Mouse (Mus musculus) C2C12 (cell line): ENCODE data around the gene Dscam. TPM values are rescaled to one million over a fixed set of nuclear protein-coding genes. Genes with fewer than 3 reads are reported as not detected.

Experiments
- H3K27me3 ChIP-seq: one replicate; pipeline ENCODE4 v1.6.1; 2011; ENCODE audit not compliant: control insufficient read depth, insufficient read depth, insufficient read length
- H3K36me3 ChIP-seq: one replicate; pipeline ENCODE4 v1.6.1; 2011; ENCODE audit not compliant: control insufficient read depth, insufficient read depth
- H3K4me3 ChIP-seq: one replicate; pipeline ENCODE4 v1.5.1; 2011; ENCODE audit warnings: mild to moderate bottlenecking, control low read depth; ENCODE audit not compliant: poor library complexity, insufficient read depth, severe bottlenecking
- H3K79me2 ChIP-seq: one replicate; pipeline ENCODE4 v1.6.1; 2011; ENCODE audit not compliant: control insufficient read depth, insufficient read depth
- H3K79me3 ChIP-seq: one replicate; pipeline ENCODE4 v1.6.1; 2011; ENCODE audit warnings: low read depth, control low read depth
- H3ac ChIP-seq: one replicate; pipeline ENCODE3; 2011; ENCODE audit warnings: low read depth; ENCODE audit not compliant: control insufficient read depth, insufficient read length
- CEBPB ChIP-seq: IDR thresholded peaks from one replicate; pipeline ENCODE4 v1.6.1; 2011; ENCODE audit warnings: low read depth, mild to moderate bottlenecking, control low read depth, moderate library complexity
- CTCF ChIP-seq: IDR thresholded peaks from one replicate; pipeline ENCODE4 v1.5.1; 2011; ENCODE audit not compliant: control insufficient read depth, insufficient read depth, insufficient read length
- FOSL1 ChIP-seq: IDR thresholded peaks from one replicate; pipeline ENCODE4 v1.8.0; 2011; ENCODE audit warnings: mild to moderate bottlenecking, low read length; ENCODE audit not compliant: poor library complexity, insufficient read depth, severe bottlenecking
- MAX ChIP-seq: IDR thresholded peaks from one replicate; pipeline ENCODE4 v1.6.1; 2011; ENCODE audit warnings: mild to moderate bottlenecking, control low read depth
- MYOD1 ChIP-seq: IDR thresholded peaks from one replicate; pipeline ENCODE4 v1.6.1; 2011; ENCODE audit warnings: low read depth; ENCODE audit not compliant: control insufficient read depth, insufficient read length
- MYOG ChIP-seq: IDR thresholded peaks from one replicate; pipeline ENCODE4 v1.6.1; 2011; ENCODE audit not compliant: control insufficient read depth, insufficient read length; ENCODE audit errors: extremely low read depth
- USF1 ChIP-seq: IDR thresholded peaks from one replicate; pipeline ENCODE4 v1.6.1; 2011; ENCODE audit warnings: low read depth, mild to moderate bottlenecking, control low read depth, moderate library complexity
- polyA plus RNA-seq: library from polyadenylated mRNA; unstranded; fragments of >200 nt; fragmentation: generic; extraction: Trizol; gene quantifications from one replicate; pipeline ENCODE4 v1.2.1, GENCODE M21; 2012; ENCODE audit warnings: missing spikeins

The Dscam gene
- polyA plus RNA-seq, 1 experiment = not detected

DNA sequence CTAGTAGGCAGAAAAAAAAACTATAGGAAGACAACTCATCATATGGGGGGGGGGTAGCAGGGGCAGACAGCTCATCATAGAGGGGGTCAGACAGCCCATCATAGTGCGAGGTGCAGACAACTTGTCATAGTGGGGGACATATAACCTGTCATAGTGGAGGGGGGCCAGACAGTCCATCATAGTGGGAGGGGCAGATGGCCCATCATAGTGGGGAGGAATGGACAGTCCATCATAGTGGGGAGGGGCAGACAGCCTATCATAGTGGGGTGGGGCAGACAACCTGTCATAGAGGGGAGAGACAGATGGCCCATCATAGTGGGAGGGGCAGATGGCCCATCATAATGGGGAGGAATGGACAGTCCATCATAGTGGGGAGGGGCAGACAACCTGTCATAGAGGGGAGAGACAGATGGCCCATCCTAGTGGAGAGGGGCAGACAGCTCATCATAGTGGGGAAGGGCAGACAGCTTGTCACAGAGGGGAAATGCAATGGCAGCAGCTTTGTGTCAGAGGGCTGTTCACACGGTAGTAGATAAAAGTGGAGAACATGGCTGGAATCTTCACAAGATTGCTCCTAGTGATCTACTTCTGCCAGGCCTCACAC is 447.4 kb downstream of the Dscam start:
- no peaks in the 10 kb centered on the region for H3K36me3 ChIP-seq
- TF ChIP-seq FOSL1 (no peak), USF1 (no peak), CTCF (no peak), CEBPB (no peak), MYOD1 (no peak), MYOG (no peak), MAX (no peak)

DNA sequence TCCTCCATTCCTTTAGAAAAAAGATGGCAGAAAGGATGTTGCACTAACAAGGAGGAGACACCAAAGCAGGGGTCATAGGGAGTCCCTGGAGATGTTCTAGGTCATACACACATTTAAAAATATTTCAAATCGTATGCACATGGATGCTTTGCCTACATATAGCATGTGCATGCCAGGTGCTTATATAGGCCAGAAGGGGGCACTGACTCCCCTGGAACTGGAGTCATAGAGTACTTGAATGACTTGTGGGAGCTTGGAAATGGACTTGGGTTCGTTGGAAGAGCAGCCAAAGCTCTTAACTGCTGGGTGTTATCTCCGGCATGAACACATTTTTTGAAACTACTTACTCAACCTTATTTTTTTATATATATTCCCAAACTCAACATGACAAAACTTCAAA is 448.4 kb downstream of the Dscam start:
- H3K27me3 ChIP-seq = no peaks in the 10 kb centered on the region
- H3K79me3 ChIP-seq = no peaks in the 10 kb centered on the region
- no peaks in the 10 kb centered on the region for H3K79me2 ChIP-seq
- no peak for TF ChIP-seq MAX
- TF ChIP-seq MYOG = no peak
- no peak for TF ChIP-seq FOSL1
- no peak for TF ChIP-seq CEBPB
- TF ChIP-seq USF1 = no peak
- no peak for TF ChIP-seq CTCF
- no peak for TF ChIP-seq MYOD1
- no peaks in the 10 kb centered on the region for H3K36me3 ChIP-seq
- H3ac ChIP-seq = no peak overlapping the region
- no peak overlapping the region for H3K4me3 ChIP-seq

More for the DNA sequence above, 447.4 kb downstream of the Dscam start:
- Histone ChIP-seq H3ac (no peak overlapping the region), H3K27me3 (no peaks in the 10 kb centered on the region), H3K79me3 (no peaks in the 10 kb centered on the region), H3K79me2 (no peaks in the 10 kb centered on the region), H3K4me3 (no peak overlapping the region)

DNA sequence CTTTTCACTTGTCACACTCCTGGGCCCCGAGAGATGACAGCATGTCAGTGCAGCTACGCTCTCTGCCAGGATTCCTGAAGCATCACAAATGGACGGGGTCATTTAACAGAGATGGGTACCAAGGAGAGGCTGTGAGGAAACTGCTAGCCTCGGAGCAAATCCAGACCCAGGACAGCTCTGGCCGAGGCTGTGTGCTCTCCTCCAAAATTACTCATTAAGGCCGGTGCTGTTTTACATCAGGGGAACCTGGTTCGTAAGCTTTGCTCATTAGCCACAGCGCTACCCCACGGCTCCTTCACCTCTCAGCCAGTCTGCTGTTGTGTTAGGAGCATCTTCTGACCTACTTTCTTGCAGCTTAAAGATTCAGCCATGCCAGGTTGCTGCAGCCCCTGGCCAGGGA is 449.3 kb downstream of the Dscam start:
- no peaks in the 10 kb centered on the region for H3K79me3 ChIP-seq
- H3K27me3 ChIP-seq = no peaks in the 10 kb centered on the region
- no peak overlapping the region for H3ac ChIP-seq
- no peak overlapping the region for H3K4me3 ChIP-seq
- no peaks in the 10 kb centered on the region for H3K36me3 ChIP-seq
- TF ChIP-seq MYOD1 (no peak), FOSL1 (no peak), CEBPB (no peak), MYOG (no peak), USF1 (no peak), MAX (no peak), CTCF (no peak)
- no peaks in the 10 kb centered on the region for H3K79me2 ChIP-seq

DNA sequence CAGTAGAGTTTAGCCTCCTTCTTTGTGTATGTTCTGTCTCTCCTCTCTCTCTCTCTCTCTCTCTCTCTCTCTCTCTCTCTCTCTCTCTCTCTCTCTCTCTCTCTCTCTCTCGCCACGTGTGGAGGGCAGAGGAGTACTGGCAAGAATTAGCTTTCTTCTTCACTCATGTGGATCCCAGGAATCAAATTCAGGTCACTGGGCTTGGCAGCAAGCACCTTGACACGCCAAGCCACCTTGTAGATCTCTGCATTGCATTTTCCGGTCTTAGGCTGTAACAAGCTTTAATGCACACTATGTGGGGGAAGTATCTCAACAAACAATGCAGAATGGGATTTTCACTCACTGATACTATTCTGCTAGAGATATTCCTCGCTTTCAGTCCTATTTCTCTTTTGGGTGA is 449.9 kb downstream of the Dscam start:
- no peaks in the 10 kb centered on the region for H3K27me3 ChIP-seq
- no peak overlapping the region for H3ac ChIP-seq
- H3K79me3 ChIP-seq = no peaks in the 10 kb centered on the region
- no peaks in the 10 kb centered on the region for H3K36me3 ChIP-seq
- no peak overlapping the region for H3K4me3 ChIP-seq
- TF ChIP-seq MYOD1 (no peak), CTCF (no peak), FOSL1 (no peak), MAX (no peak), CEBPB (no peak)
- H3K79me2 ChIP-seq = no peaks in the 10 kb centered on the region

DNA sequence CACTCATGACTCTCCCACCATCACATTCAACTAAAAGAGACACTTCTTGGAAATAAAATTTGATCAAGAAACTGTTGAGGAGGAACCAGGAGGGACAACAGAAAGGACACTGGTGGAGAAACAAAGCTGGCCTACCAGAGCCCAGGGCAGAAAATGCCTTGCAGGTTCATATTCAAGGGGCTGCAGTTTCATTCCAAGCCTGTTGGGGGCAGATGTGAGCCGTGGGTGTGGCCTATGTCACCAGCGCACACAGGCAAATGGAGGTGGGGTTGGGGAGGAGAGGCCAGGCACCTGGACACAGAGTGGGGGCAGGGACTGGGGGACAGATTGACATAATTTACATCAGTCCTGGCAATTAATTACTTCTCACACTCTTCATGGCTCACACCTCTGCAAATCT is 452.3 kb downstream of the Dscam start:
- H3ac ChIP-seq = no peak overlapping the region
- H3K79me2 ChIP-seq = no peaks in the 10 kb centered on the region
- no peak overlapping the region for H3K4me3 ChIP-seq
- H3K27me3 ChIP-seq = no peaks in the 10 kb centered on the region
- TF ChIP-seq MYOD1 (no peak), FOSL1 (no peak)
- no peaks in the 10 kb centered on the region for H3K79me3 ChIP-seq
- no peaks in the 10 kb centered on the region for H3K36me3 ChIP-seq

DNA sequence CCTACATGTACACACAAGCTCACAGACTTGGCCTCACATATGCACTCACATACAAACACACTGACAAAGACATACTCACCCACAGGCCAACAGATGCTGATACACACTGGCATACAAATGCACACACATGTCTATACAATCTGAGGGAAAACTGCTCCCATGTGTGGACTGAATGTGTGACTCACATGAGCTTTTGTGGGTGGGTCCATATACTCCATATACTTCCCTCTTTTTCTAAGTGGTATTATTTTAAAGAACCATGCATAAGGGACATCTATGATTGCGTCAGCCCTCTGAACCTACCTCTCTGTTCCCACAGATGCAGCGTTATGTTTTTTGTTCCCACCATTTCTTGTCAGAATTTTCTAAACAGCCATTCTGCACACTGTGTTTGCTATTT is 453.9 kb downstream of the Dscam start:
- no peaks in the 10 kb centered on the region for H3K79me3 ChIP-seq
- H3K27me3 ChIP-seq = no peaks in the 10 kb centered on the region
- H3K36me3 ChIP-seq = no peaks in the 10 kb centered on the region
- no peaks in the 10 kb centered on the region for H3K79me2 ChIP-seq
- TF ChIP-seq FOSL1 = no peak
- TF ChIP-seq USF1 = no peak
- no peak for TF ChIP-seq MYOG
- TF ChIP-seq CTCF = no peak
- no peak for TF ChIP-seq MYOD1
- no peak for TF ChIP-seq MAX
- no peak for TF ChIP-seq CEBPB
- no peak overlapping the region for H3K4me3 ChIP-seq
- no peak overlapping the region for H3ac ChIP-seq
